Mouse (Mus musculus): ENCODE results near the gene Acot7.

GRCm38 (mm10) chr4:152138497-152139260, 39.3 kb upstream of the Acot7 start:
- peak; percentile 95 for TF ChIP-seq CTCF (IDR thresholded peaks at IDR 0.05)
- TF ChIP-seq EP300 (IDR thresholded peaks at IDR 0.05), result no peak
